Mouse (Mus musculus) MEL (cell line): ENCODE data around the gene Prc1. TPM values are rescaled to one million over a fixed set of nuclear protein-coding genes. Genes with fewer than 3 reads are reported as not detected.
A peak's percentile ranks its signal among the peaks of the same experiment; 100 is the strongest.

Experiments
- DNase-seq: peaks from one replicate; pipeline ENCODE4 v3.0.0; 2011; ENCODE audit warnings: low read depth, low spot score
- H3K27ac ChIP-seq: 2 replicates; pipeline ENCODE4 v1.5.1; 2012; ENCODE audit warnings: low read depth, mild to moderate bottlenecking, control low read depth, low read length, moderate library complexity; ENCODE audit not compliant: control insufficient read depth
- H3K27me3 ChIP-seq, 2 experiments: fragments of 150-350 bp in 1 of 2; sonication (generic) in 1 of 2; 2 replicates each; pipeline ENCODE4 v1.6.1; 2012; ENCODE audit warnings: low read length in 2 of 2, mild to moderate bottlenecking in 2 of 2, improper control_type of control experiment in 1 of 2, moderate library complexity in 1 of 2; ENCODE audit not compliant: insufficient read depth in 2 of 2, control insufficient read depth in 1 of 2
- H3K36me3 ChIP-seq, 2 experiments: 2 replicates each; pipeline ENCODE4 v1.6.1; 2012 to 2014; ENCODE audit warnings: low read length in 2 of 2, improper control_type of control experiment in 1 of 2, inconsistent platforms in 1 of 2, mild to moderate bottlenecking in 1 of 2; ENCODE audit not compliant: insufficient read depth in 2 of 2, control insufficient read depth in 1 of 2
- H3K4me1 ChIP-seq, 2 experiments: fragments of 150-350 bp in 1 of 2; sonication (generic) in 1 of 2; 2 replicates each; pipeline ENCODE4 v1.6.1; 2012; ENCODE audit warnings: low read length in 2 of 2, improper control_type of control experiment in 1 of 2, mild to moderate bottlenecking in 1 of 2; ENCODE audit not compliant: insufficient read depth in 2 of 2, control insufficient read depth in 1 of 2
- H3K4me3 ChIP-seq, 2 experiments: fragments of 150-350 bp in 1 of 2; sonication (generic) in 1 of 2; 2 replicates each; pipeline ENCODE4 v1.5.1; 2012; ENCODE audit warnings: low read depth in 2 of 2, low read length in 2 of 2, mild to moderate bottlenecking in 2 of 2, moderate library complexity in 2 of 2, control low read depth in 1 of 2, improper control_type of control experiment in 1 of 2; ENCODE audit not compliant: control insufficient read depth in 1 of 2, insufficient read depth in 1 of 2
- H3K79me2 ChIP-seq: 2 replicates; pipeline ENCODE4 v1.6.1; 2012; ENCODE audit warnings: mild to moderate bottlenecking, low read length, moderate library complexity; ENCODE audit not compliant: control insufficient read depth, poor library complexity, insufficient read depth
- H3K9ac ChIP-seq: 2 replicates; pipeline ENCODE4 v1.6.1; 2012; ENCODE audit warnings: low read depth, mild to moderate bottlenecking, control low read depth, low read length, moderate library complexity; ENCODE audit not compliant: control insufficient read depth, poor library complexity, severe bottlenecking
- H3K9me3 ChIP-seq: fragments of 150-350 bp; sonication (generic); replicated peaks from 2 replicates; pipeline ENCODE4 v1.6.1; 2012; ENCODE audit warnings: mild to moderate bottlenecking, low read length, improper control_type of control experiment, moderate library complexity; ENCODE audit not compliant: insufficient read depth
- BHLHE40 ChIP-seq: IDR thresholded peaks from 2 replicates; pipeline ENCODE4 v1.6.1; 2012; ENCODE audit warnings: low read depth, mild to moderate bottlenecking, inconsistent platforms, low read length, improper control_type of control experiment, borderline replicate concordance
- CHD1 ChIP-seq: IDR thresholded peaks from 2 replicates; pipeline ENCODE4 v1.6.1; 2012; ENCODE audit warnings: low read depth, mild to moderate bottlenecking, inconsistent platforms, low read length, improper control_type of control experiment
- CHD2 ChIP-seq: IDR thresholded peaks from 2 replicates; pipeline ENCODE4 v1.6.1; 2011; ENCODE audit warnings: low read length, improper control_type of control experiment
- CTCF ChIP-seq, 3 experiments: IDR thresholded peaks in 2 of 3; conservative IDR thresholded peaks in 1 of 3; 2 replicates each; pipeline ENCODE4 v1.5.1; 2011 to 2012; ENCODE audit warnings: low read length in 3 of 3, low read depth in 2 of 3, mild to moderate bottlenecking in 2 of 3, improper control_type of control experiment in 1 of 3, inconsistent platforms in 1 of 3, mixed read lengths in 1 of 3, moderate library complexity in 1 of 3; ENCODE audit not compliant: control insufficient read depth in 1 of 3, insufficient read depth in 1 of 3, poor library complexity in 1 of 3, severe bottlenecking in 1 of 3
- E2F4 ChIP-seq: IDR thresholded peaks from 2 replicates; pipeline ENCODE4 v1.6.1; 2011; ENCODE audit warnings: low read depth, low read length, improper control_type of control experiment, borderline replicate concordance
- EP300 ChIP-seq, 2 experiments: IDR thresholded peaks; 2 replicates each; pipeline ENCODE4 v1.6.1; 2011; ENCODE audit warnings: improper control_type of control experiment in 2 of 2, low read length in 2 of 2, low read depth in 1 of 2, mild to moderate bottlenecking in 1 of 2
- ETS1 ChIP-seq: IDR thresholded peaks from 2 replicates; pipeline ENCODE4 v1.6.1; 2012; ENCODE audit warnings: low read depth, mild to moderate bottlenecking, inconsistent platforms, low read length, improper control_type of control experiment, moderate library complexity
- GABPA ChIP-seq: IDR thresholded peaks from 2 replicates; pipeline ENCODE4 v1.6.1; 2012; ENCODE audit warnings: low read depth, mild to moderate bottlenecking, inconsistent platforms, low read length, improper control_type of control experiment, moderate library complexity
- GATA1 ChIP-seq: IDR thresholded peaks from 2 replicates; pipeline ENCODE4 v1.6.1; 2011; ENCODE audit warnings: low read depth, low read length, improper control_type of control experiment
- HCFC1 ChIP-seq: IDR thresholded peaks from 2 replicates; pipeline ENCODE4 v1.6.1; 2012; ENCODE audit warnings: low read depth, mild to moderate bottlenecking, inconsistent platforms, low read length, improper control_type of control experiment, moderate library complexity
- KAT2A ChIP-seq: conservative IDR thresholded peaks from 2 replicates; pipeline ENCODE4 v1.6.1; 2012; ENCODE audit warnings: low read depth, low read length, improper control_type of control experiment, inconsistent platforms
- MAX ChIP-seq: IDR thresholded peaks from 2 replicates; pipeline ENCODE4 v1.6.1; 2011; ENCODE audit warnings: low read length, improper control_type of control experiment
- MEF2A ChIP-seq: IDR thresholded peaks from 2 replicates; pipeline ENCODE4 v1.6.1; 2014; ENCODE audit warnings: low read depth, mild to moderate bottlenecking, inconsistent platforms, low read length, improper control_type of control experiment; ENCODE audit not compliant: poor library complexity, insufficient replicate concordance, severe bottlenecking; ENCODE audit errors: extremely low read depth
- MYB ChIP-seq: IDR thresholded peaks from 2 replicates; pipeline ENCODE4 v1.6.1; 2011; ENCODE audit warnings: mild to moderate bottlenecking, low read depth, low read length, improper control_type of control experiment
- MYC ChIP-seq: IDR thresholded peaks from 2 replicates; pipeline ENCODE4 v1.6.1; 2011; ENCODE audit warnings: low read depth, mild to moderate bottlenecking, low read length, improper control_type of control experiment, moderate library complexity
- NRF1 ChIP-seq: IDR thresholded peaks from 2 replicates; pipeline ENCODE4 v1.6.1; 2014; ENCODE audit warnings: low read depth, mild to moderate bottlenecking, inconsistent platforms, low read length, improper control_type of control experiment, moderate library complexity; ENCODE audit not compliant: poor library complexity, insufficient read depth, severe bottlenecking
- POLR2A ChIP-seq, 2 experiments: IDR thresholded peaks; 2 replicates each; pipeline ENCODE4 v1.6.1; 2011 to 2012; ENCODE audit warnings: low read length in 2 of 2, mild to moderate bottlenecking in 2 of 2, control low read depth in 1 of 2, improper control_type of control experiment in 1 of 2, low read depth in 1 of 2, moderate library complexity in 1 of 2; ENCODE audit not compliant: control insufficient read depth in 1 of 2, insufficient read depth in 1 of 2, poor library complexity in 1 of 2
- POLR2AphosphoS2 ChIP-seq: IDR thresholded peaks from 2 replicates; pipeline ENCODE4 v1.6.1; 2011; ENCODE audit warnings: low read length, improper control_type of control experiment
- POLR2AphosphoS5 ChIP-seq: IDR thresholded peaks from 2 replicates; pipeline ENCODE4 v1.6.1; 2012; ENCODE audit warnings: low read depth, borderline replicate concordance, mild to moderate bottlenecking, inconsistent platforms, low read length, moderate library complexity, mixed read lengths
- RAD21 ChIP-seq: IDR thresholded peaks from 2 replicates; pipeline ENCODE4 v1.6.1; 2011; ENCODE audit warnings: mild to moderate bottlenecking, low read depth, low read length, improper control_type of control experiment
- SMC3 ChIP-seq: IDR thresholded peaks from 2 replicates; pipeline ENCODE4 v1.6.1; 2011; ENCODE audit warnings: low read depth, low read length, improper control_type of control experiment
- TCF12 ChIP-seq: IDR thresholded peaks from 2 replicates; pipeline ENCODE4 v1.6.1; 2014; ENCODE audit warnings: low read depth, mild to moderate bottlenecking, inconsistent platforms, low read length, improper control_type of control experiment, moderate library complexity
- UBTF ChIP-seq: IDR thresholded peaks from 2 replicates; pipeline ENCODE4 v1.6.1; 2012; ENCODE audit warnings: low read depth, mild to moderate bottlenecking, inconsistent platforms, low read length, improper control_type of control experiment, moderate library complexity, borderline replicate concordance; ENCODE audit not compliant: insufficient read depth
- USF2 ChIP-seq, 2 experiments: IDR thresholded peaks; 2 replicates each; pipeline ENCODE4 v1.6.1; 2011 to 2012; ENCODE audit warnings: improper control_type of control experiment in 2 of 2, low read length in 2 of 2, borderline replicate concordance in 1 of 2, inconsistent platforms in 1 of 2, low read depth in 1 of 2, mild to moderate bottlenecking in 1 of 2; ENCODE audit not compliant: insufficient read depth in 1 of 2
- ZMIZ1 ChIP-seq: IDR thresholded peaks from 2 replicates; pipeline ENCODE4 v1.6.1; 2012; ENCODE audit warnings: low read depth, mild to moderate bottlenecking, inconsistent platforms, low read length, improper control_type of control experiment, moderate library complexity
- polyA plus RNA-seq, 2 experiments: library from polyadenylated mRNA; stranded (reverse) in 1 of 2; unstranded in 1 of 2; fragments of >175 nt in 1 of 2; fragments of >200 nt in 1 of 2; gene quantifications; 2 replicates each; pipeline versions ENCODE4 v1.2.1 to v1.2.4; 2012; ENCODE audit warnings: low replicate concordance in 2 of 2, low read depth in 1 of 2; ENCODE audit not compliant: insufficient read length in 2 of 2, insufficient read depth in 1 of 2, missing spikeins in 1 of 2
- total RNA-seq: library from RNA; depleted of rRNA; stranded (reverse); fragments of 300-350 nt; gene quantifications from 2 replicates; pipeline ENCODE4 v1.2.3, GENCODE M21; 2012

The Prc1 gene
- total and polyA plus RNA-seq, 3 experiments: 68.5 to 108 (median 82.2) TPM

- Histone ChIP-seq H3K9me3 (no peaks in the 10 kb centered on the region), H3K27ac (no peak overlapping the region), H3K4me1 (no peaks in the 10 kb centered on the region), H3K4me3 (no peak overlapping the region), H3K36me3 (peaks cover 0 to 19% of the 10 kb centered on the region in 2 experiments; a peak in 2 of 4 replicates), H3K9ac (no peak overlapping the region), H3K79me2 (peaks cover 3% of the 10 kb centered on the region), H3K27me3 (no peaks in the 10 kb centered on the region)
- peak; percentile 83 for TF ChIP-seq POLR2AphosphoS2
- TF ChIP-seq CTCF (IDR thresholded peaks at IDR 0.05 in 2 of 3, conservative IDR thresholded peaks at IDR 0.05 in 1 of 3; ENCODE audit: control insufficient read depth in 1 of 3, insufficient read depth in 1 of 3, low read depth in 2 of 3, low read length in 3 of 3, poor library complexity in 1 of 3, severe bottlenecking in 1 of 3): no peak
- TF ChIP-seq CHD1: no peak
- TF ChIP-seq GABPA: no peak
- TF ChIP-seq POLR2A (IDR thresholded peaks at IDR 0.05; ENCODE audit: control insufficient read depth in 1 of 2, insufficient read depth in 1 of 2, low read depth in 1 of 2, low read length in 2 of 2, poor library complexity in 1 of 2): peak in 1 of 2 experiments; percentile 33; a peak in 2 of 4 replicates
- TF ChIP-seq USF2 (IDR thresholded peaks at IDR 0.05; ENCODE audit: borderline replicate concordance in 1 of 2, insufficient read depth in 1 of 2, low read depth in 1 of 2, low read length in 2 of 2): no peak
- no peak for DNase-seq
These were observed 21.5 kb downstream of the Prc1 start for GRCm38 (mm10) chr7:80315733-80316132.

- Histone ChIP-seq H3K9me3 (no peaks in the 10 kb centered on the region), H3K79me2 (peaks cover 11% of the 10 kb centered on the region), H3K27me3 (no peaks in the 10 kb centered on the region), H3K4me1 (no peaks in the 10 kb centered on the region), H3K36me3 (peaks cover 0 to 13% of the 10 kb centered on the region in 2 experiments; a peak in 2 of 4 replicates), H3K27ac (no peak overlapping the region), H3K4me3 (no peak overlapping the region), H3K9ac (no peak overlapping the region)
- DNase-seq: no peak
- no peak for TF ChIP-seq MYC
- no peak for TF ChIP-seq E2F4
- TF ChIP-seq MEF2A: no peak
- TF ChIP-seq SMC3: no peak
- no peak for TF ChIP-seq POLR2AphosphoS5
- TF ChIP-seq MYB: no peak
These were observed 23.3 kb downstream of the Prc1 start for GRCm38 (mm10) chr7:80317439-80318115.

GRCm38 (mm10) chr7:80318670-80319069 is 24.4 kb downstream of the Prc1 start:
- no peaks in the 10 kb centered on the region for H3K9me3 ChIP-seq
- H3K27ac ChIP-seq: no peak overlapping the region
- no peak for DNase-seq
- peaks cover 0 to 7% of the 10 kb centered on the region in 2 experiments; a peak in 2 of 4 replicates for H3K4me1 ChIP-seq
- H3K27me3 ChIP-seq: no peaks in the 10 kb centered on the region
- peaks cover 4 to 9% of the 10 kb centered on the region in 2 experiments for H3K36me3 ChIP-seq
- H3K4me3 ChIP-seq: no peak overlapping the region
- no peak overlapping the region for H3K9ac ChIP-seq
- peaks cover 22% of the 10 kb centered on the region for H3K79me2 ChIP-seq
- TF ChIP-seq BHLHE40 (no peak), ZMIZ1 (no peak), ETS1 (no peak), CHD2 (no peak), TCF12 (no peak), RAD21 (no peak), GABPA (no peak), USF2 (IDR thresholded peaks at IDR 0.05; ENCODE audit: borderline replicate concordance in 1 of 2, insufficient read depth in 1 of 2, low read depth in 1 of 2, low read length in 2 of 2) (no peak), KAT2A (no peak), HCFC1 (no peak), MAX (no peak), UBTF (no peak), EP300 (IDR thresholded peaks at IDR 0.05; ENCODE audit: low read depth in 1 of 2, low read length in 2 of 2) (no peak), MYB (no peak), NRF1 (no peak), MYC (no peak), GATA1 (no peak)
